14 mouse cellular contexts compared by ENCODE assay signal in the genomic region with DNA sequence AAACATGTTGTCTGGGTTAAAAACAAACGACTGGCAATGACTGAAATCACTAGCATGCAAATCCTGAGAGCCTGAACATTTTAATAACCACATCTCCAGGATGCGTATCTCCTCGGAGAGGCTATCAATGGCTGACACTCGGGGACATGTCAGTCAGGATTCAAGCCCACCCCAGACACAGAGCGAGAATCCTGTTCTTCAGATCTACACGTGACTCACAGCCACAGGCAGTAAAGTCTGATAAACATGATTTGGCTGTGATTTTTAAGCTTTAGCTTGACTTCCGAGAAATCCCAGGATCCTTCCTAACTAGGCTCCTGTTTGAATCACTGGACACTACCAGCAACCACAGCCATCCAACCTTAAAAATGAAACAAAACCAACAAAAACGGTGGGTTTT. TPM values are rescaled to one million over a fixed set of nuclear protein-coding genes. Genes with fewer than 3 reads are reported as not detected.
A peak's percentile ranks its signal among the peaks of the same experiment; 100 is the strongest.
DNase-seq lines count a peak whose midpoint lies in the region; ATAC-seq and TF ChIP-seq lines count a peak whose summit lies in the region.
"Had no signal": no experiment of that assay in that cellular context is flagged by ENCODE, and none has a peak within 500 bp of the region (broad histone marks: within the 10 kb centered on the region; RNA-seq: fewer than 3 reads in every experiment).

No protein-coding gene starts in this region.

- no peak for ATAC-seq in heart, embryonic 13.5 days (ENCODE audit: extremely low read depth, insufficient number of reproducible peaks, low FRiP score, low TSS enrichment)
- ATAC-seq in forebrain, embryonic 12.5 days (ENCODE audit: low FRiP score), result no peak
- peak; percentile 48 for ATAC-seq in midbrain, embryonic 12.5 days (ENCODE audit: low FRiP score, low read depth)

- WGBS in heart, embryonic 13.5 days, result 24% methylated on average over 8 of the region's 8 CpGs
- 15% methylated on average over 8 of the region's 8 CpGs for WGBS in forebrain, embryonic 12.5 days
- WGBS in midbrain, embryonic 12.5 days, result 12% methylated on average over 8 of the region's 8 CpGs
- 57% methylated on average over 8 of the region's 8 CpGs for WGBS in cerebellum, adult 2 months

- in situ Hi-C loops in CH12.LX (cut with MboI; ENCODE audit: low pct_ligation_motif_present, low pct_unique_long_range_greater_than_20kb, low sequenced_read_pairs), result no loop called here

- intact Hi-C loops in gastrocnemius, postnatal 36 days (cut with DNase I), result no loop called here

- peak overlapping the region; percentile 53 for H3K9ac ChIP-seq in heart, embryonic 13.5 days
- no peak overlapping the region for H3K9ac ChIP-seq in CH12.LX (ENCODE audit: insufficient read depth, low read depth)
- no peak overlapping the region for H3K9ac ChIP-seq in forebrain, embryonic 12.5 days
- no peak overlapping the region for H3K9ac ChIP-seq in midbrain, embryonic 12.5 days (replicated peaks)
- H3K9ac ChIP-seq: lung, embryonic 15.5 days had no signal

- H3K4me1 ChIP-seq in heart, embryonic 13.5 days, result peaks cover 55% of the 10 kb centered on the region
- no peaks in the 10 kb centered on the region for H3K4me1 ChIP-seq in CH12.LX (ENCODE audit: control insufficient read depth in 1 of 2, insufficient read depth in 2 of 2)
- peaks cover 62% of the 10 kb centered on the region for H3K4me1 ChIP-seq in forebrain, embryonic 12.5 days
- peaks cover 64% of the 10 kb centered on the region for H3K4me1 ChIP-seq in midbrain, embryonic 12.5 days
- H3K4me1 ChIP-seq in cerebellum, adult 2 months (ENCODE audit: control insufficient read depth, insufficient read depth, low read length), result no peaks in the 10 kb centered on the region

- no peak for DNase-seq in heart, adult 18-20 months
- DNase-seq in CH12.LX (ENCODE audit: extremely low read depth), result no peak
- no peak for DNase-seq in thymus, postnatal 4 days
- no peak for DNase-seq in cerebellum, adult 2 months
- no peak for DNase-seq in gastrocnemius, postnatal 36 days
- DNase-seq: adrenal gland, postnatal 25 days; gastrocnemius, postnatal 25 days; kidney, adult 8-10 months had no signal

- no peaks in the 10 kb centered on the region for H3K27me3 ChIP-seq in heart, embryonic 13.5 days (replicated peaks)
- H3K27me3 ChIP-seq in CH12.LX (replicated peaks), result no peaks in the 10 kb centered on the region
- H3K27me3 ChIP-seq in forebrain, embryonic 12.5 days, result no peaks in the 10 kb centered on the region
- H3K27me3 ChIP-seq in midbrain, embryonic 12.5 days, result no peaks in the 10 kb centered on the region
- H3K27me3 ChIP-seq in cerebellum, adult 2 months (ENCODE audit: control insufficient read depth, insufficient read depth, low read length), result no peaks in the 10 kb centered on the region
- H3K27me3 ChIP-seq: lung, embryonic 15.5 days had no signal

- no peaks in the 10 kb centered on the region for H3K36me3 ChIP-seq in heart, embryonic 13.5 days
- H3K36me3 ChIP-seq in CH12.LX (replicated peaks in 1 of 2; ENCODE audit: control insufficient read depth in 1 of 2, insufficient read depth in 1 of 2, low read length in 1 of 2), result no peaks in the 10 kb centered on the region
- no peaks in the 10 kb centered on the region for H3K36me3 ChIP-seq in forebrain, embryonic 12.5 days (replicated peaks)
- no peaks in the 10 kb centered on the region for H3K36me3 ChIP-seq in midbrain, embryonic 12.5 days
- H3K36me3 ChIP-seq: lung, embryonic 15.5 days had no signal

- TF ChIP-seq RAD21 in CH12.LX (IDR thresholded peaks at IDR 0.05; ENCODE audit: low read depth, low read length), result no peak

- no peak overlapping the region for H3K27ac ChIP-seq in heart, embryonic 13.5 days (replicated peaks)
- no peak overlapping the region for H3K27ac ChIP-seq in CH12.LX (ENCODE audit: insufficient read depth, low read depth)
- H3K27ac ChIP-seq in forebrain, embryonic 12.5 days, result 0 out of 2 replicates have a peak overlapping the region, but pooled peaks have one; percentile 4
- H3K27ac ChIP-seq in midbrain, embryonic 12.5 days (replicated peaks), result peak overlapping the region; percentile 58; the same call in 1 of the 2 replicates
- no peak overlapping the region for H3K27ac ChIP-seq in cerebellum, adult 2 months (ENCODE audit: insufficient read depth, low read length)
- H3K27ac ChIP-seq: lung, embryonic 15.5 days; stomach, postnatal 0 days had no signal

- no peaks in the 10 kb centered on the region for H3K9me3 ChIP-seq in heart, embryonic 13.5 days
- H3K9me3 ChIP-seq in CH12.LX (replicated peaks; ENCODE audit: low read length), result no peaks in the 10 kb centered on the region
- H3K9me3 ChIP-seq in forebrain, embryonic 12.5 days, result no peaks in the 10 kb centered on the region
- no peaks in the 10 kb centered on the region for H3K9me3 ChIP-seq in midbrain, embryonic 12.5 days
- H3K9me3 ChIP-seq: lung, embryonic 15.5 days had no signal

- dilution Hi-C loops in CH12.LX (cut with MboI; ENCODE audit: extremely low pct_ligation_motif_present, extremely low pct_unique_long_range_greater_than_20kb, low sequenced_read_pairs), result no loop called here

- H3K79me2 ChIP-seq in CH12.LX (replicated peaks; ENCODE audit: control insufficient read depth, extremely low read depth, insufficient read depth, poor library complexity, severe bottlenecking), result no peaks in the 10 kb centered on the region

- peak overlapping the region; percentile 60 for H3K4me2 ChIP-seq in heart, embryonic 13.5 days
- H3K4me2 ChIP-seq in CH12.LX (ENCODE audit: insufficient read depth, low read depth, poor library complexity, severe bottlenecking), result peak overlapping the region; percentile 17; the same call in 1 of the 2 replicates
- H3K4me2 ChIP-seq in forebrain, embryonic 12.5 days, result peak overlapping the region; percentile 11; the same call in 1 of the 2 replicates
- peak overlapping the region; percentile 31 for H3K4me2 ChIP-seq in midbrain, embryonic 12.5 days (replicated peaks)
- H3K4me2 ChIP-seq: lung, embryonic 15.5 days had no signal

- TF ChIP-seq EP300 in CH12.LX (IDR thresholded peaks at IDR 0.05; ENCODE audit: low read length), result no peak

- TF ChIP-seq POLR2A in CH12.LX (IDR thresholded peaks at IDR 0.05; ENCODE audit: low read depth, low read length), result no peak
- no peak for TF ChIP-seq POLR2A in cerebellum, adult 2 months (IDR thresholded peaks at IDR 0.05; ENCODE audit: borderline replicate concordance, insufficient read depth, low read length)

- TF ChIP-seq CTCF in CH12.LX (conservative IDR thresholded peaks at IDR 0.05 in 1 of 2, IDR thresholded peaks at IDR 0.05 in 1 of 2; ENCODE audit: low read depth in 2 of 2, low read length in 2 of 2), result no peak
- TF ChIP-seq CTCF in cerebellum, adult 2 months (IDR thresholded peaks at IDR 0.05; ENCODE audit: borderline replicate concordance, insufficient read depth, low read depth, low read length), result no peak

- peak overlapping the region; percentile 13 for H3K4me3 ChIP-seq in heart, embryonic 13.5 days
- no peak overlapping the region for H3K4me3 ChIP-seq in CH12.LX (replicated peaks in 1 of 3; ENCODE audit: low read depth in 2 of 3, low read length in 2 of 3, poor library complexity in 1 of 3)
- no peak overlapping the region for H3K4me3 ChIP-seq in forebrain, embryonic 12.5 days (replicated peaks)
- H3K4me3 ChIP-seq in midbrain, embryonic 12.5 days, result 0 out of 2 replicates have a peak overlapping the region, but pooled peaks have one; percentile 3
- no peak overlapping the region for H3K4me3 ChIP-seq in cerebellum, adult 2 months (replicated peaks; ENCODE audit: insufficient read depth, low read depth, low read length)
- H3K4me3 ChIP-seq: erythroblast, embryonic 14.5 days; lung, embryonic 15.5 days had no signal

TF ChIP-seq in CH12.LX, 34 proteins besides CTCF, POLR2A, EP300 and RAD21:
- TF ChIP-seq ELF1 (IDR thresholded peaks at IDR 0.05; ENCODE audit: low read depth, low read length), result no peak
- TF ChIP-seq TBP (conservative IDR thresholded peaks at IDR 0.05; ENCODE audit: low read depth, low read length), result no peak
- TF ChIP-seq BHLHE40 (IDR thresholded peaks at IDR 0.05; ENCODE audit: low read depth, low read length), result 0 out of 2 replicates have a peak, but pooled peaks have one; percentile 14
- no peak for TF ChIP-seq USF2 (conservative IDR thresholded peaks at IDR 0.05; ENCODE audit: low read depth, low read length)
- TF ChIP-seq MXI1 (IDR thresholded peaks at IDR 0.05; ENCODE audit: low read depth, low read length), result no peak
- TF ChIP-seq MAFK (IDR thresholded peaks at IDR 0.05; ENCODE audit: insufficient replicate concordance, low read length), result no peak
TF ChIP-seq in CH12.LX: peak in this region for 1.

RNA-seq across cellular contexts. Expression of gene Adgrl2, which starts 44.8 kb away (rescaled TPM):
- polyA plus RNA-seq in heart, embryonic 13.5 days (2015; fragmentation: Nextera tagmentation; extraction: Ambion mirVana), result 32.6 and 34.4 TPM in 2 replicates
- total RNA-seq in heart, adult 18-20 months (2021), result 10 to 100 TPM; 45.9 to 50.0 TPM
- total RNA-seq in CH12.LX (2012; rRNA removed) (0.34 and 0.63 TPM in 2 replicates), CH12.LX (2014; rRNA removed) (3.1 and 3.2 TPM in 2 replicates)
- 4.3 and 6.6 TPM in 2 replicates for polyA plus RNA-seq in CH12.LX (2012; ENCODE audit: insufficient read length, low read depth)
- 103 and 104 TPM in 2 replicates for polyA plus RNA-seq in forebrain, embryonic 12.5 days (2016; fragmentation: Nextera tagmentation; extraction: Ambion mirVana)
- polyA plus RNA-seq in midbrain, embryonic 12.5 days (2016; fragmentation: Nextera tagmentation; extraction: Ambion mirVana), result 149 and 152 TPM in 2 replicates
- 38.5 and 39.1 TPM in 2 replicates for polyA plus RNA-seq in cerebellum, adult 2 months (2012; rRNA removed)
- 10 to 100 TPM; 10.4 to 10.6 TPM for total RNA-seq in gastrocnemius, postnatal 36 days (2021)

Comparison
In these comparisons a context has a peak if more than half of its experiments do, and no peak if none do; other contexts are left out.
1. H3K27ac ChIP-seq: peak in forebrain, embryonic 12.5 days (single experiment) and midbrain, embryonic 12.5 days (single experiment); none in heart, embryonic 13.5 days (single experiment), CH12.LX (single experiment) and cerebellum, adult 2 months (single experiment).
2. H3K4me3 ChIP-seq: peak in heart, embryonic 13.5 days (single experiment) and midbrain, embryonic 12.5 days (single experiment); none in CH12.LX (0 of 3), forebrain, embryonic 12.5 days (single experiment) and cerebellum, adult 2 months (single experiment).
3. Peak in every context shown above with its lines, with median percentiles within 50 percentile points of each other: H3K4me2 ChIP-seq.